Mouse (Mus musculus) hindbrain, embryonic 11.5 days (tissue): ENCODE data around the gene Ccdc24. TPM values are rescaled to one million over a fixed set of nuclear protein-coding genes. Genes with fewer than 3 reads are reported as not detected.

ENCODE experiments used
- ATAC-seq: fragments of 200-750 bp; cut with Nextera tagmentation; 2 replicates; pipeline ENCODE4 v1.8.0; 2017; ENCODE audit warnings: mild to moderate bottlenecking, moderate TSS enrichment, moderate library complexity; ENCODE audit not compliant: low FRiP score
- DNase-seq: peaks from one replicate; pipeline ENCODE4 v3.0.0-alpha.2; 2015; ENCODE audit warnings: low spot score
- H3K27ac ChIP-seq: fragments of 300-500 bp; sonication (generic); 2 replicates; pipeline ENCODE4 v1.5.1; 2014; ENCODE audit warnings: mild to moderate bottlenecking, low read depth, low read length
- H3K27me3 ChIP-seq: fragments of 300-500 bp; sonication (generic); 2 replicates; pipeline ENCODE4 v1.6.1; 2014; ENCODE audit warnings: mild to moderate bottlenecking, low read length, moderate library complexity, mixed read lengths; ENCODE audit not compliant: control insufficient read depth, insufficient read depth
- H3K36me3 ChIP-seq: fragments of 300-500 bp; sonication (generic); 2 replicates; pipeline ENCODE4 v1.6.1; 2014; ENCODE audit warnings: mild to moderate bottlenecking, low read length, moderate library complexity, mixed read lengths; ENCODE audit not compliant: control insufficient read depth, insufficient read depth
- H3K4me1 ChIP-seq: fragments of 300-500 bp; sonication (generic); replicated peaks from 2 replicates; pipeline ENCODE4 v1.6.1; 2014; ENCODE audit warnings: low read length, mixed read lengths; ENCODE audit not compliant: control insufficient read depth, insufficient read depth
- H3K4me2 ChIP-seq: fragments of 300-500 bp; sonication (generic); replicated peaks from 2 replicates; pipeline ENCODE4 v1.6.1; 2014; ENCODE audit warnings: mild to moderate bottlenecking, low read depth, low read length
- H3K4me3 ChIP-seq: fragments of 300-500 bp; sonication (generic); 2 replicates; pipeline ENCODE4 v1.5.1; 2014; ENCODE audit warnings: low read depth, low read length
- H3K9ac ChIP-seq: fragments of 300-500 bp; sonication (generic); 2 replicates; pipeline ENCODE4 v1.6.1; 2014; ENCODE audit warnings: low read depth, low read length
- H3K9me3 ChIP-seq: fragments of 300-500 bp; sonication (generic); 2 replicates; pipeline ENCODE4 v1.6.1; 2016; ENCODE audit warnings: low read length; ENCODE audit not compliant: control insufficient read depth
- WGBS: fragments of 180-500 bp; shearing (Covaris S2); extraction: QIAGEN DNeasy Blood & Tissue Kit; methylation state at CpG from one replicate; pipeline ENCODE4 v1.1.7; 2014; 5-methylcytosine and 5-hydroxymethylcytosine counted together
- polyA plus RNA-seq: library from polyadenylated mRNA; unstranded; fragments of >200 nt; fragmentation: Nextera tagmentation; extraction: Ambion mirVana; gene quantifications from 2 replicates; pipeline ENCODE4 v1.2.1, GENCODE M21; 2014

The Ccdc24 gene
- polyA plus RNA-seq, 1 experiment from 2014 or later, result 1.7 TPM

DNA sequence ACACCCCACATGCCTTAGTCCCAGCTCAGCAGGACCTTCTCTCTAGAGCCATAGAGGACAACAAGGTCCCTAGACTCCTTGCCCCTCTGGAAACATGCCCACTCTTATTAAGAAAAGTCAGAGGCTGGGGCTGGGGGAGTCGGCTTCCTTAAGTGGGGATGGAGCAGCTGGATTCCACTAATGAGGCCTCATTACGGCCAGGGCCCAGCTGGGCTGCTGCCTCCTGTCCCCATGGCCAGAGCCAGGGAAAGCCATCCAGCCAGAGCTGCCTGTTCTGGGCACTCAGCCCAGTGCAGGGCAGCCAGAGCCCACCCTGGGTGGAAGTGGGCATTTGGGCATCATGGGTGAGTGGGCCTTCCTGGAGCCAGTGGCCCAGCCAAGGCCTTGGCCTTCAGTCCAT lies 25.3 kb downstream of the Ccdc24 start:
- no peaks in the 10 kb centered on the region for H3K27me3 ChIP-seq
- no peaks in the 10 kb centered on the region for H3K36me3 ChIP-seq
- H3K4me1 ChIP-seq, result peaks cover 10% of the 10 kb centered on the region
- no peak overlapping the region for H3K4me2 ChIP-seq
- no peaks in the 10 kb centered on the region for H3K9me3 ChIP-seq
- ATAC-seq (no peak), DNase-seq (peak; percentile 38)
- no peak overlapping the region for H3K9ac ChIP-seq
- H3K4me3 ChIP-seq, result no peak overlapping the region
- WGBS, result 50% methylated on average over 2 of the region's 2 CpGs
- H3K27ac ChIP-seq, result no peak overlapping the region

DNA sequence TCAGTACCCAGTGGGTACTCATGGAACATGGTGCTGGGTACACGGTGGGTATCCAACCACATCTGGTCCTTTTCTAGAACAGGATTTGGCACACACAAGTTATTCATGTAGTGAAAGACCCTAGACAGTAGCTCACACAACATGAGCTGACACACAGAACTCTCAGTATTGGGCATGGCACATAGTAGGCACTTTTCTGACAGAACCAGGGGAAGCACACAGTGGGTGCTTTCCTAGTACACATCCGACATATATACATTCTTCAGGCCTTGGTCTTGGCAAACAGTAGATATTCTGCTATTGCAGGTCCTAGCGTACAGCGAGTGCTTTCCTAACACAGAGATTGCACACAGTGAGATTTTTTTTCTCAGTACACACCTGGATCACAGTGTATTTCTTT lies 26.1 kb downstream of the Ccdc24 start:
- Histone ChIP-seq H3K36me3 (no peaks in the 10 kb centered on the region), H3K4me3 (no peak overlapping the region), H3K9ac (no peak overlapping the region), H3K9me3 (no peaks in the 10 kb centered on the region), H3K27me3 (no peaks in the 10 kb centered on the region), H3K4me2 (no peak overlapping the region), H3K4me1 (peaks cover 10% of the 10 kb centered on the region), H3K27ac (no peak overlapping the region)
- DNase-seq, result no peak
- WGBS, result 95% methylated on average over 4 of the region's 4 CpGs
- no peak for ATAC-seq

GRCm38 (mm10) chr4:117845316-117845715 lies 27.0 kb downstream of the Ccdc24 start:
- DNase-seq, result no peak
- ATAC-seq, result no peak
- H3K4me2 ChIP-seq, result no peak overlapping the region
- 72% methylated on average over 11 of the region's 11 CpGs for WGBS
- no peaks in the 10 kb centered on the region for H3K9me3 ChIP-seq
- no peak overlapping the region for H3K4me3 ChIP-seq
- H3K27ac ChIP-seq, result no peak overlapping the region
- H3K27me3 ChIP-seq, result no peaks in the 10 kb centered on the region
- H3K4me1 ChIP-seq, result peaks cover 10% of the 10 kb centered on the region
- no peak overlapping the region for H3K9ac ChIP-seq
- no peaks in the 10 kb centered on the region for H3K36me3 ChIP-seq

GRCm38 (mm10) chr4:117844467-117844866 lies 27.9 kb downstream of the Ccdc24 start:
- no peak overlapping the region for H3K4me3 ChIP-seq
- ATAC-seq, result no peak
- no peak overlapping the region for H3K4me2 ChIP-seq
- H3K9ac ChIP-seq, result no peak overlapping the region
- peaks cover 3% of the 10 kb centered on the region for H3K4me1 ChIP-seq
- DNase-seq, result no peak
- no peaks in the 10 kb centered on the region for H3K27me3 ChIP-seq
- 89% methylated on average over 5 of the region's 5 CpGs for WGBS
- H3K27ac ChIP-seq, result no peak overlapping the region
- no peaks in the 10 kb centered on the region for H3K9me3 ChIP-seq
- no peaks in the 10 kb centered on the region for H3K36me3 ChIP-seq

- Histone ChIP-seq H3K27ac (no peak overlapping the region), H3K36me3 (no peaks in the 10 kb centered on the region), H3K4me3 (no peak overlapping the region), H3K27me3 (no peaks in the 10 kb centered on the region), H3K9me3 (no peaks in the 10 kb centered on the region), H3K9ac (no peak overlapping the region), H3K4me2 (no peak overlapping the region), H3K4me1 (no peaks in the 10 kb centered on the region; the same call in 1 of the 2 replicates)
- 91% methylated on average over 5 of the region's 5 CpGs for WGBS
- DNase-seq, result no peak
- no peak for ATAC-seq
Measured at GRCm38 (mm10) chr4:117843101-117843500, 29.3 kb downstream of the Ccdc24 start.

DNA sequence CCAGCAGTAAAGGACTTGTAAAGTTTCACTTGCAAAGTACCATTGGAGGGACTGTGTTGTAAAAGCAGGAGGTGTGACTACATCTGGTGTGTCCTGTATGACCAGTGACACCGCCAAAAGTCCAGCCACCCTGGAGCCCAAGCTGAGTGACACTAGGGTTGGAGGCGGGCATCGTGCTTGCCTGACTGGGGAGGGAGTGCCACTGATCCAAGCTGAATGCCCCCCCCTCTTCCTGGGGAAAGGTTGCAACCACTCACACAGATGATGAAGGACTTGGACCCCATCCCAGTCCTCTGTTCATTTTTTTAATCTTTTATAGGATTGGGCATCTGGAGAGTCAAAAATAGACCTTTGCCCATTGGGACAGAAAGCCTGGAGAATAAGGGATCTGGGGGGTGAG lies 30.8 kb downstream of the Ccdc24 start:
- Histone ChIP-seq H3K4me3 (no peak overlapping the region), H3K27ac (no peak overlapping the region), H3K4me2 (no peak overlapping the region), H3K4me1 (no peaks in the 10 kb centered on the region; the same call in 1 of the 2 replicates), H3K9ac (no peak overlapping the region), H3K9me3 (no peaks in the 10 kb centered on the region), H3K36me3 (no peaks in the 10 kb centered on the region), H3K27me3 (no peaks in the 10 kb centered on the region)
- DNase-seq (no peak), ATAC-seq (no peak)
- WGBS, result 91% methylated on average over 3 of the region's 3 CpGs

DNA sequence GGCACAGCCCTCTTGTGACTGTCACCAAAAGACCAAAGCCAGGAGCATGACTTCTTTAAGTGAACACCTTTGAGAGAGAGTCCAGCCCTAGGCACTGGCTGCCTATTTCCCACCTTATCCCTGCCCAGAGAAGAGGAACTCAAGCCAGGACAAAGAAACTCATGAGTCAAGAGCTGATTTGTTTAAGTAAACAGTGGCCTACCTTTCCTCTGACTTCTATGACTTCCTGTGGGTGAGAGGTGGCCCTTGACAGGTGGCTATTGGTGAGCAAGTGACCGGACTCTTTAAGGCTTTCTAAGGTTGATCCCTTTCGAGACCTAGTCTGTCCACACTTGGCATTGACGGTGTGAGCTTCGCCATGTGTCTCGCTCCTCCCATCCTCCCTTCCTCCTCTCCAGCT lies 31.5 kb downstream of the Ccdc24 start:
- no peak overlapping the region for H3K9ac ChIP-seq
- no peaks in the 10 kb centered on the region for H3K36me3 ChIP-seq
- no peak overlapping the region for H3K27ac ChIP-seq
- no peaks in the 10 kb centered on the region for H3K27me3 ChIP-seq
- DNase-seq, result no peak
- H3K4me1 ChIP-seq, result no peaks in the 10 kb centered on the region; the same call in 1 of the 2 replicates
- H3K4me2 ChIP-seq, result no peak overlapping the region
- H3K9me3 ChIP-seq, result no peaks in the 10 kb centered on the region
- no peak for ATAC-seq
- no peak overlapping the region for H3K4me3 ChIP-seq
- whole genome bisulfite sequencing, result 94% methylated on average over 5 of the region's 5 CpGs

- Histone ChIP-seq H3K36me3 (no peaks in the 10 kb centered on the region), H3K4me3 (no peak overlapping the region), H3K27ac (no peak overlapping the region), H3K4me1 (no peaks in the 10 kb centered on the region; the same call in 1 of the 2 replicates), H3K9me3 (no peaks in the 10 kb centered on the region), H3K27me3 (peaks cover under 1% of the 10 kb centered on the region; the same call in 1 of the 2 replicates), H3K4me2 (no peak overlapping the region), H3K9ac (no peak overlapping the region)
- no peak for DNase-seq
- WGBS, result 81% methylated on average over 6 of the region's 6 CpGs
- ATAC-seq, result no peak
Measured at GRCm38 (mm10) chr4:117839366-117839765, 33.0 kb downstream of the Ccdc24 start.

GRCm38 (mm10) chr4:117837271-117837670 lies 35.1 kb downstream of the Ccdc24 start:
- H3K27ac ChIP-seq, result no peak overlapping the region
- H3K9ac ChIP-seq, result no peak overlapping the region
- H3K4me2 ChIP-seq, result no peak overlapping the region; the same call in 1 of the 2 replicates
- DNase-seq (no peak), ATAC-seq (no peak)
- H3K27me3 ChIP-seq, result peaks cover 2% of the 10 kb centered on the region; the same call in 1 of the 2 replicates
- H3K4me1 ChIP-seq, result no peaks in the 10 kb centered on the region; the same call in 1 of the 2 replicates
- WGBS, result 77% methylated on average over 4 of the region's 4 CpGs
- no peaks in the 10 kb centered on the region for H3K36me3 ChIP-seq
- no peak overlapping the region for H3K4me3 ChIP-seq
- H3K9me3 ChIP-seq, result no peaks in the 10 kb centered on the region
